Mouse (Mus musculus) intestine, embryonic 14.5 days (tissue): ENCODE data around the gene Zfp865. TPM values are rescaled to one million over a fixed set of nuclear protein-coding genes. Genes with fewer than 3 reads are reported as not detected.
A peak's percentile ranks its signal among the peaks of the same experiment; 100 is the strongest.
"Not testable (repeated sequence)": the region's sequence is repeated elsewhere in the genome, so short reads cannot be mapped to it uniquely, and the experiment has no call there.

ENCODE experiments used
- ATAC-seq: fragments of 200-750 bp; cut with Nextera tagmentation; replicated peaks from 2 replicates; pipeline ENCODE4 v1.8.0; 2017; ENCODE audit warnings: low read depth, moderate number of reproducible peaks, moderate TSS enrichment, moderate library complexity; ENCODE audit not compliant: low FRiP score, low TSS enrichment
- DNase-seq: peaks from one replicate; pipeline ENCODE4 v3.0.0-alpha.2; 2018; ENCODE audit warnings: low spot score
- H3K27ac ChIP-seq: fragments of 300-500 bp; sonication (generic); 2 replicates; pipeline ENCODE4 v1.5.1; 2014; ENCODE audit warnings: low read depth, mild to moderate bottlenecking, control low read depth
- H3K27me3 ChIP-seq: fragments of 300-500 bp; sonication (generic); replicated peaks from 2 replicates; pipeline ENCODE4 v1.6.1; 2014; ENCODE audit warnings: low read length, control low read depth; ENCODE audit not compliant: control insufficient read depth, insufficient read depth
- H3K36me3 ChIP-seq: fragments of 300-500 bp; sonication (generic); 2 replicates; pipeline ENCODE4 v1.6.1; 2014; ENCODE audit warnings: low read length, control low read depth; ENCODE audit not compliant: control insufficient read depth, insufficient read depth
- H3K4me1 ChIP-seq: fragments of 300-500 bp; sonication (generic); replicated peaks from 2 replicates; pipeline ENCODE4 v1.6.1; 2014; ENCODE audit warnings: low read length, control low read depth, mixed read lengths; ENCODE audit not compliant: control insufficient read depth, insufficient read depth
- H3K4me2 ChIP-seq: fragments of 300-500 bp; sonication (generic); 2 replicates; pipeline ENCODE4 v1.6.1; 2014; ENCODE audit warnings: low read length
- H3K4me3 ChIP-seq: fragments of 300-500 bp; sonication (generic); 2 replicates; pipeline ENCODE4 v1.5.1; 2014; ENCODE audit warnings: low read depth, low read length, control low read depth, mixed read lengths
- H3K9ac ChIP-seq: fragments of 300-500 bp; sonication (generic); 2 replicates; pipeline ENCODE4 v1.6.1; 2014; ENCODE audit warnings: mild to moderate bottlenecking, low read length
- H3K9me3 ChIP-seq: fragments of 300-500 bp; sonication (generic); 2 replicates; pipeline ENCODE4 v1.6.1; 2016; ENCODE audit warnings: low read length, control low read depth; ENCODE audit not compliant: control insufficient read depth
- WGBS: fragments of 180-500 bp; shearing (Covaris S2); extraction: QIAGEN DNeasy Blood & Tissue Kit; methylation state at CpG from one replicate; pipeline ENCODE4 v1.1.7; 2014; 5-methylcytosine and 5-hydroxymethylcytosine counted together
- polyA plus RNA-seq: library from polyadenylated mRNA; unstranded; fragments of >200 nt; fragmentation: Nextera tagmentation; extraction: Ambion mirVana; gene quantifications from 2 replicates; pipeline ENCODE4 v1.2.1, GENCODE M21; 2014

Gene Zfp865
- polyA plus RNA-seq, 1 experiment from 2014 or later, result 7.2 TPM

- ATAC-seq, H3K27me3 ChIP-seq, DNase-seq, H3K9me3 ChIP-seq: not testable (repeated sequence)
- WGBS, result 26% methylated on average over 8 of the region's 8 CpGs
- peak overlapping the region; percentile 49; the same call in 1 of the 2 replicates for H3K9ac ChIP-seq
- peak overlapping the region; percentile 95 for H3K4me2 ChIP-seq
- peaks cover 20% of the 10 kb centered on the region for H3K4me1 ChIP-seq
- peaks cover 29% of the 10 kb centered on the region for H3K36me3 ChIP-seq
- peak overlapping the region; percentile 94 for H3K27ac ChIP-seq
- H3K4me3 ChIP-seq, result peak overlapping the region; percentile 73
Measured at GRCm38 (mm10) chr7:5019576-5019975, 600 bp upstream of the Zfp865 start.

GRCm38 (mm10) chr7:5020685-5021084 is 509 bp downstream of the Zfp865 start:
- Histone ChIP-seq H3K27ac (peak overlapping the region; percentile 94), H3K4me2 (peak overlapping the region; percentile 95), H3K9ac (peak overlapping the region; percentile 98), H3K36me3 (peaks cover 38% of the 10 kb centered on the region), H3K9me3 (peaks cover 2% of the 10 kb centered on the region; the same call in 1 of the 2 replicates), H3K27me3 (no peaks in the 10 kb centered on the region), H3K4me3 (peak overlapping the region; percentile 73), H3K4me1 (peaks cover 20% of the 10 kb centered on the region)
- ATAC-seq (no peak), DNase-seq (no peak)
- WGBS, result under 1% methylated on average over 9 of the region's 15 CpGs

- H3K4me3 ChIP-seq, result peak overlapping the region; percentile 73
- no peaks in the 10 kb centered on the region for H3K27me3 ChIP-seq
- peaks cover 17% of the 10 kb centered on the region for H3K4me1 ChIP-seq
- ATAC-seq, result no peak
- H3K9me3 ChIP-seq, result peaks cover 2% of the 10 kb centered on the region; the same call in 1 of the 2 replicates
- peaks cover 43% of the 10 kb centered on the region for H3K36me3 ChIP-seq
- peak overlapping the region; percentile 94 for H3K27ac ChIP-seq
- WGBS, result 48% methylated on average over 5 of the region's 5 CpGs
- H3K9ac ChIP-seq, result peak overlapping the region; percentile 98
- peak overlapping the region; percentile 95 for H3K4me2 ChIP-seq
- no peak for DNase-seq
Measured at GRCm38 (mm10) chr7:5021197-5021596, 1.0 kb downstream of the Zfp865 start.

GRCm38 (mm10) chr7:5029543-5029942 is 9.4 kb downstream of the Zfp865 start:
- no peak for DNase-seq
- no peak overlapping the region for H3K27ac ChIP-seq
- no peak for ATAC-seq

GRCm38 (mm10) chr7:5029946-5030345 is 9.8 kb downstream of the Zfp865 start:
- Histone ChIP-seq H3K4me3 (no peak overlapping the region), H3K9me3 (peaks cover 43% of the 10 kb centered on the region)

More at GRCm38 (mm10) chr7:5029543-5029942, 9.4 kb downstream of the Zfp865 start:
- no peaks in the 10 kb centered on the region for H3K4me1 ChIP-seq
- no peak overlapping the region for H3K4me2 ChIP-seq
- H3K9me3 ChIP-seq, result peaks cover 43% of the 10 kb centered on the region
- H3K4me3 ChIP-seq, result 0 out of 2 replicates have a peak overlapping the region, but pooled peaks have one; percentile 2
- peaks cover 91% of the 10 kb centered on the region for H3K36me3 ChIP-seq
- H3K27me3 ChIP-seq, result no peaks in the 10 kb centered on the region
- no peak overlapping the region for H3K9ac ChIP-seq
- 94% methylated on average over 22 of the region's 22 CpGs for WGBS

GRCm38 (mm10) chr7:5030554-5031275 is 10.5 kb downstream of the Zfp865 start:
- no peak overlapping the region for H3K9ac ChIP-seq
- no peak overlapping the region for H3K4me2 ChIP-seq
- H3K4me1 ChIP-seq, result no peaks in the 10 kb centered on the region
- no peaks in the 10 kb centered on the region for H3K27me3 ChIP-seq
- H3K27ac ChIP-seq, result no peak overlapping the region
- H3K9me3 ChIP-seq, result peaks cover 46% of the 10 kb centered on the region
- H3K4me3 ChIP-seq, result no peak overlapping the region
- DNase-seq (no peak), ATAC-seq (no peak)
- 83% methylated on average over 63 of the region's 63 CpGs for WGBS
- H3K36me3 ChIP-seq, result peaks cover 93% of the 10 kb centered on the region

More at GRCm38 (mm10) chr7:5029946-5030345, 9.8 kb downstream of the Zfp865 start:
- Histone ChIP-seq H3K36me3 (peaks cover 91% of the 10 kb centered on the region), H3K4me2 (no peak overlapping the region), H3K9ac (no peak overlapping the region), H3K27me3 (no peaks in the 10 kb centered on the region), H3K4me1 (no peaks in the 10 kb centered on the region), H3K27ac (no peak overlapping the region)
- WGBS, result 91% methylated on average over 21 of the region's 21 CpGs
- ATAC-seq (no peak), DNase-seq (no peak)

- Histone ChIP-seq H3K4me3 (no peak overlapping the region), H3K27ac (no peak overlapping the region)
- no peak for DNase-seq
Measured at GRCm38 (mm10) chr7:5031496-5031895, 11.3 kb downstream of the Zfp865 start.

GRCm38 (mm10) chr7:5033818-5034217 is 13.6 kb downstream of the Zfp865 start, which contains the start of gene 4632433K11Rik:
Gene 4632433K11Rik, plus strand, starts transcription at chr7:5034118.
- Histone ChIP-seq H3K4me3 (no peak within 1 kb of the TSS), H3K9me3 (peaks cover 45% of the 10 kb centered on the region), H3K27ac (no peak within 1 kb of the TSS), H3K4me2 (no peak within 1 kb of the TSS), H3K9ac (no peak within 1 kb of the TSS), H3K4me1 (0 out of 2 replicates have a peak, but pooled peaks cover 4% of the 10 kb centered on the region), H3K27me3 (no peaks in the 10 kb centered on the region), H3K36me3 (peaks cover 74% of the 10 kb centered on the region)
- DNase-seq (no peak), ATAC-seq (no peak)
- WGBS, result 87% methylated on average over 3 of the region's 3 CpGs

More at GRCm38 (mm10) chr7:5031496-5031895, 11.3 kb downstream of the Zfp865 start:
- Histone ChIP-seq H3K9me3 (peaks cover 48% of the 10 kb centered on the region), H3K9ac (no peak overlapping the region), H3K4me1 (no peaks in the 10 kb centered on the region), H3K36me3 (peaks cover 91% of the 10 kb centered on the region), H3K27me3 (no peaks in the 10 kb centered on the region), H3K4me2 (no peak overlapping the region)
- ATAC-seq, result no peak
- WGBS, result 79% methylated on average over 46 of the region's 46 CpGs
